ENCODE assay signal across 25 mouse cellular contexts in the genomic region with DNA sequence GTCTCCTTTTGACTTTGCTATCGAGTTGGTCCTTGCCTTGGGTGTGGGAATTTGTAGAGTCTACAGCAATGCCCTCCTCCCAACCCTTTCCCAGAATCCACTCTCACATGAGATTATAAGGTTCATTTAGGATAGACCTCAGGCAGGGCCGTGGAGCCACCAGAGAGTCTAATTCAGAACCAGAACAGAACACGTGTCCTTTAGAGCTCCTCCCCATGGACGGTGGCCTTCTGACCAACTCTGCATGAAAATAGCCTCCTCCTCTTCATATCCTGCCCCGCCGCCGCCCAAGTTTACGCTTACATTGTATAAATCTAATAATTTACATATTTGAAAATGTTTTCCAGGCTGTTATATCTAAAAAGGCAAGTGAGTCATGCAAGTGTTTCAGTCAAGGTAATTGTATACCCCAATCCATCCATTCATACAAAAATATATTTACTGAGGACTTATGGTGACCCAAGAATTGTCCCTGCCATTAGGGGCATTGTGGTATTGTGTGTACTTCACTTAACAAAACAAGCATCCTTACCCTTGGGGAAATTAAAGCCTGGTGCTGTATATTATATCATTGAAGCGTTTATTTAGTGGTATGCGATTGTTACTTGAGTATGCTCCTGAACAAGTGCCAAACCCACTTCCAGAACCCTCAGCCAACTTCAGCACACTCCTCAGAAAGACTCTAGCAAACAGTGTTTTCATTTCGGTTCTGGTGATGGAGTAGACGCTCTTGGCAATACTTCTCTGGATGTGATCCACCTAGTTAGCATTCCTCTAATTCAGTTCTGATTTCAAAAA. TPM values are rescaled to one million over a fixed set of nuclear protein-coding genes. Genes with fewer than 3 reads are reported as not detected.
DNase-seq lines count a peak whose midpoint lies in the region; ATAC-seq lines count a peak whose summit lies in the region.
"Had no signal": no experiment of that assay in that cellular context is flagged by ENCODE, and none has a peak within 500 bp of the region (broad histone marks: within the 10 kb centered on the region; RNA-seq: fewer than 3 reads in every experiment).

No protein-coding gene starts in this region.

- no peaks in the 10 kb centered on the region for H3K9me3 ChIP-seq in forebrain, embryonic 16.5 days (ENCODE audit: control insufficient read depth, low read length)
- no peaks in the 10 kb centered on the region for H3K9me3 ChIP-seq in forebrain, embryonic 13.5 days (replicated peaks)
- no peaks in the 10 kb centered on the region for H3K9me3 ChIP-seq in kidney, embryonic 15.5 days (replicated peaks)
- H3K9me3 ChIP-seq: heart, embryonic 13.5 days; limb, embryonic 10.5 days; midbrain, embryonic 13.5 days; neural tube, embryonic 15.5 days; stomach, embryonic 15.5 days had no signal

- no peak overlapping the region for H3K4me3 ChIP-seq in forebrain, embryonic 16.5 days (replicated peaks; ENCODE audit: low read length)
- H3K4me3 ChIP-seq in forebrain, embryonic 13.5 days, result no peak overlapping the region
- no peak overlapping the region for H3K4me3 ChIP-seq in kidney, embryonic 15.5 days (replicated peaks)
- H3K4me3 ChIP-seq: heart, embryonic 13.5 days; limb, embryonic 10.5 days; midbrain, embryonic 13.5 days; neural tube, embryonic 15.5 days; stomach, embryonic 15.5 days had no signal

- DNase-seq in 3T3-L1 (ENCODE audit: low read depth, low spot score), result peak; percentile 81
- peak; percentile 33 for DNase-seq in brain, adult 2 months (ENCODE audit: low read depth, low spot score)
- DNase-seq in lung, postnatal 25 days (ENCODE audit: low spot score), result peak; percentile 16
- no peak for DNase-seq in testis, postnatal 10 days (ENCODE audit: low spot score)
- DNase-seq: adrenal gland, adult 2 months; cerebellum, adult 11-12 months; cerebellum, postnatal 36 days; gastrocnemius, postnatal 10 days; kidney, adult 8-10 months; kidney, postnatal 4 days; layer of hippocampus, adult 9-11 months; liver, postnatal 0 days; right cerebral cortex, postnatal 14 days; thymus, postnatal 14 days had no signal

- WGBS in forebrain, embryonic 16.5 days, result 84% methylated on average over 12 of the region's 12 CpGs
- 92% methylated on average over 12 of the region's 12 CpGs for WGBS in forebrain, embryonic 13.5 days
- 89% methylated on average over 12 of the region's 12 CpGs for WGBS in kidney, embryonic 15.5 days

- H3K27ac ChIP-seq in forebrain, embryonic 16.5 days (ENCODE audit: low read length), result no peak overlapping the region
- H3K27ac ChIP-seq in forebrain, embryonic 13.5 days, result no peak overlapping the region
- H3K27ac ChIP-seq in kidney, embryonic 15.5 days, result no peak overlapping the region
- H3K27ac ChIP-seq: heart, embryonic 13.5 days; hindbrain, embryonic 14.5 days; limb, embryonic 10.5 days; midbrain, embryonic 13.5 days; neural tube, embryonic 15.5 days; stomach, embryonic 15.5 days had no signal

- no peak overlapping the region for H3K4me2 ChIP-seq in forebrain, embryonic 16.5 days (ENCODE audit: low read length)
- H3K4me2 ChIP-seq in forebrain, embryonic 13.5 days, result no peak overlapping the region
- H3K4me2 ChIP-seq in kidney, embryonic 15.5 days, result no peak overlapping the region
- H3K4me2 ChIP-seq: heart, embryonic 13.5 days; hindbrain, embryonic 14.5 days; midbrain, embryonic 13.5 days; neural tube, embryonic 15.5 days; stomach, embryonic 15.5 days had no signal

- 0 out of 2 replicates have a peak, but pooled peaks cover 4% of the 10 kb centered on the region for H3K4me1 ChIP-seq in forebrain, embryonic 16.5 days (replicated peaks; ENCODE audit: control insufficient read depth, insufficient read depth, low read length)
- no peaks in the 10 kb centered on the region for H3K4me1 ChIP-seq in forebrain, embryonic 13.5 days
- H3K4me1 ChIP-seq in kidney, embryonic 15.5 days, result no peaks in the 10 kb centered on the region
- H3K4me1 ChIP-seq: heart, embryonic 13.5 days; limb, embryonic 10.5 days; midbrain, embryonic 13.5 days; neural tube, embryonic 15.5 days; stomach, embryonic 15.5 days had no signal

- H3K27me3 ChIP-seq in forebrain, embryonic 16.5 days (replicated peaks; ENCODE audit: control insufficient read depth, insufficient read depth, low read length), result no peaks in the 10 kb centered on the region
- H3K27me3 ChIP-seq in forebrain, embryonic 13.5 days, result no peaks in the 10 kb centered on the region
- no peaks in the 10 kb centered on the region for H3K27me3 ChIP-seq in kidney, embryonic 15.5 days
- H3K27me3 ChIP-seq: heart, embryonic 13.5 days; midbrain, embryonic 13.5 days; neural tube, embryonic 15.5 days; stomach, embryonic 15.5 days had no signal

- peak; percentile 43; the same call in 1 of the 2 replicates for ATAC-seq in forebrain, embryonic 16.5 days
- no peak for ATAC-seq in forebrain, embryonic 13.5 days
- no peak for ATAC-seq in kidney, embryonic 15.5 days (replicated peaks; ENCODE audit: low FRiP score)
- ATAC-seq: liver, postnatal 0 days; midbrain, embryonic 13.5 days had no signal

- H3K9ac ChIP-seq in forebrain, embryonic 16.5 days (replicated peaks; ENCODE audit: low read depth, low read length), result no peak overlapping the region
- no peak overlapping the region for H3K9ac ChIP-seq in forebrain, embryonic 13.5 days
- H3K9ac ChIP-seq in kidney, embryonic 15.5 days, result no peak overlapping the region
- H3K9ac ChIP-seq: heart, embryonic 13.5 days; hindbrain, embryonic 14.5 days; liver, postnatal 0 days; midbrain, embryonic 13.5 days; neural tube, embryonic 15.5 days; stomach, embryonic 15.5 days had no signal

- no peaks in the 10 kb centered on the region for H3K36me3 ChIP-seq in forebrain, embryonic 16.5 days (ENCODE audit: control insufficient read depth, insufficient read depth)
- H3K36me3 ChIP-seq in forebrain, embryonic 13.5 days (ENCODE audit: poor library complexity, severe bottlenecking), result no peaks in the 10 kb centered on the region
- no peaks in the 10 kb centered on the region for H3K36me3 ChIP-seq in kidney, embryonic 15.5 days
- H3K36me3 ChIP-seq: heart, embryonic 13.5 days; limb, embryonic 10.5 days; midbrain, embryonic 13.5 days; neural tube, embryonic 15.5 days; stomach, embryonic 15.5 days had no signal

RNA-seq across cellular contexts. Expression of a gene that starts 1.1 kb away (rescaled TPM):
- polyA plus RNA-seq in forebrain, embryonic 16.5 days (2015; fragmentation: Nextera tagmentation; extraction: Ambion mirVana), result 0.34 and 1.4 TPM in 2 replicates
- polyA plus RNA-seq in forebrain, embryonic 13.5 days (2015; fragmentation: Nextera tagmentation; extraction: Ambion mirVana), result 0.66 and 1.1 TPM in 2 replicates
- polyA plus RNA-seq in kidney, embryonic 15.5 days (2015; fragmentation: Nextera tagmentation; extraction: Ambion mirVana), result 0.06 and 15.6 TPM in 2 replicates
- polyA plus RNA-seq: adrenal gland, adult 2 months; limb, embryonic 10.5 days; liver, adult 2 months; liver, postnatal 0 days had no signal

RNA-seq across cellular contexts. Expression of a gene that starts 30.8 kb away (rescaled TPM):
- polyA plus RNA-seq in forebrain, embryonic 16.5 days (2015; fragmentation: Nextera tagmentation; extraction: Ambion mirVana), result 0.04 TPM in 1 of 2 replicates, not detected in the other
- polyA plus RNA-seq in forebrain, embryonic 13.5 days (2015; fragmentation: Nextera tagmentation; extraction: Ambion mirVana), result not detected in 2 replicates
- not detected in 2 replicates for polyA plus RNA-seq in kidney, embryonic 15.5 days (2015; fragmentation: Nextera tagmentation; extraction: Ambion mirVana)
- polyA plus RNA-seq: adrenal gland, adult 2 months; heart, embryonic 13.5 days; hindbrain, embryonic 14.5 days; intestine, embryonic 14.5 days; limb, embryonic 10.5 days; liver, adult 2 months; liver, postnatal 0 days; midbrain, embryonic 13.5 days; neural tube, embryonic 15.5 days; stomach, embryonic 15.5 days had no signal
